Mouse (Mus musculus): ENCODE measurements around the gene Clcn2. TPM values are rescaled to one million over a fixed set of nuclear protein-coding genes. Genes with fewer than 3 reads are reported as not detected.
"Not testable (repeated sequence)": the region's sequence is repeated elsewhere in the genome, so short reads cannot be mapped to it uniquely, and the experiment has no call there.

The Clcn2 gene
- total RNA-seq, 2 experiments from 2014 or later = 74.8 to 79.3 TPM

- intact Hi-C loops (cut with DNase I) = loop anchor here (2.0 kb wide), 1 partner anchor 23 kb away; the partner anchor contains the start of gene Psmd2
- Histone ChIP-seq H3K4me3 (peak overlapping the region; percentile 65), H3K27ac (peak overlapping the region; percentile 79)
- TF ChIP-seq CTCF (IDR thresholded peaks at IDR 0.05) = no peak
- no peak for DNase-seq (ENCODE audit: extremely low spot score in 1 of 2, low spot score in 2 of 2)
These were observed 43.7 kb downstream of the Clcn2 start for GRCm38 (mm10) chr16:20673706-20674303.

- DNase-seq (ENCODE audit: extremely low spot score in 1 of 2, low spot score in 2 of 2) = peak; percentile 54
- intact Hi-C loops (cut with DNase I) = loop anchor here (2.0 kb wide), 1 partner anchor 22 kb away; the partner anchor contains the start of gene Psmd2
- TF ChIP-seq CTCF (IDR thresholded peaks at IDR 0.05) = no peak
- Histone ChIP-seq H3K4me3 (peak overlapping the region; percentile 65), H3K27ac (peak overlapping the region; percentile 79)
These were observed 44.4 kb downstream of the Clcn2 start for GRCm38 (mm10) chr16:20672965-20673705.

GRCm38 (mm10) chr16:20672500-20672902 is 45.0 kb downstream of the Clcn2 start:
- peak overlapping the region; percentile 65 for H3K4me3 ChIP-seq
- no peak for TF ChIP-seq CTCF (IDR thresholded peaks at IDR 0.05)
- intact Hi-C loops (cut with DNase I) = loop anchor here (2.0 kb wide), 1 partner anchor 22 kb away; the partner anchor contains the start of gene Psmd2
- peak; percentile 96 to 98 for DNase-seq (ENCODE audit: extremely low spot score in 1 of 2, low spot score in 2 of 2)
- peak overlapping the region; percentile 79; the same call in 1 of the 2 replicates for H3K27ac ChIP-seq

GRCm38 (mm10) chr16:20671886-20672285 is 45.7 kb downstream of the Clcn2 start:
- peak overlapping the region; percentile 65; the same call in 1 of the 2 replicates for H3K4me3 ChIP-seq
- intact Hi-C loops (cut with DNase I) = loop anchor here (2.0 kb wide), 1 partner anchor 21 kb away; the partner anchor contains the start of gene Psmd2
- no peak for TF ChIP-seq CTCF (IDR thresholded peaks at IDR 0.05)

GRCm38 (mm10) chr16:20670291-20670690 is 47.3 kb downstream of the Clcn2 start:
- no peak for TF ChIP-seq CTCF (IDR thresholded peaks at IDR 0.05)
- intact Hi-C loops (cut with DNase I) = no loop called here
- no peak overlapping the region for H3K27ac ChIP-seq
- H3K4me3 ChIP-seq = no peak overlapping the region
- no peak for DNase-seq (ENCODE audit: extremely low spot score in 1 of 2, low spot score in 2 of 2)

More at GRCm38 (mm10) chr16:20671886-20672285, 45.7 kb downstream of the Clcn2 start:
- no peak overlapping the region for H3K27ac ChIP-seq
- no peak for DNase-seq (ENCODE audit: extremely low spot score in 1 of 2, low spot score in 2 of 2)

GRCm38 (mm10) chr16:20668013-20668412 is 49.5 kb downstream of the Clcn2 start, which contains the start of gene Eif4g1:
Gene Eif4g1, plus strand, starts transcription at chr16:20668313.
- DNase-seq (ENCODE audit: extremely low spot score in 1 of 2, low spot score in 2 of 2); intact Hi-C loops (cut with DNase I): not testable (repeated sequence)

GRCm38 (mm10) chr16:20657661-20658060 is 59.9 kb downstream of the Clcn2 start:
- DNase-seq (ENCODE audit: extremely low spot score in 1 of 2, low spot score in 2 of 2) = no peak
- TF ChIP-seq CTCF (IDR thresholded peaks at IDR 0.05) = no peak
- no peak overlapping the region for H3K27ac ChIP-seq
- intact Hi-C loops (cut with DNase I) = no loop called here
- no peak overlapping the region for H3K4me3 ChIP-seq

More at GRCm38 (mm10) chr16:20668013-20668412, 49.5 kb downstream of the Clcn2 start, which contains the start of gene Eif4g1:
- not testable (repeated sequence) for H3K4me3 ChIP-seq, H3K27ac ChIP-seq

GRCm38 (mm10) chr16:20653315-20653714 is 64.2 kb downstream of the Clcn2 start:
- peak; percentile 26 for TF ChIP-seq CTCF (IDR thresholded peaks at IDR 0.05)

More at GRCm38 (mm10) chr16:20653315-20653714, 64.2 kb downstream of the Clcn2 start:
- no peak for DNase-seq (ENCODE audit: extremely low spot score in 1 of 2, low spot score in 2 of 2)
- intact Hi-C loops (cut with DNase I) = no loop called here
- Histone ChIP-seq H3K27ac (no peak overlapping the region), H3K4me3 (no peak overlapping the region; the same call in 1 of the 2 replicates)

Other genes with a start within 250 kb of the Clcn2 start
- 10 to 100 TPM; 59.2 to 59.6 TPM for gene Eif2b5, start 218.9 kb downstream of the Clcn2 start, total RNA-seq (2021)
- 10 to 100 TPM; 64.7 to 70.1 TPM for gene Dvl3, start 200.8 kb downstream of the Clcn2 start, total RNA-seq (2021)
- 100 to 1,000 TPM; 804 to 827 TPM for gene Ap2m1, start 182.3 kb downstream of the Clcn2 start, total RNA-seq (2021)
- gene Abcf3, start 169.2 kb downstream of the Clcn2 start, total RNA-seq (2021) = 100 to 1,000 TPM; 102 to 109 TPM
- gene Vwa5b2, start 128.3 kb downstream of the Clcn2 start, total RNA-seq (2021) = 10 to 100 TPM; 63.4 to 68.3 TPM
- 1 to 10 TPM; 1.8 to 2.4 TPM for gene Eef1akmt4, start 106.2 kb downstream of the Clcn2 start, total RNA-seq (2021)
- gene Gm49333, start 106.1 kb downstream of the Clcn2 start, total RNA-seq (2021) = under 1 TPM in 1 of 2 experiments, not detected in 1; 0.33 TPM
- gene Alg3, start 106.0 kb downstream of the Clcn2 start, total RNA-seq (2021) = 10 to 100 TPM; 11.8 to 12.2 TPM
- gene Camk2n2, start 96.5 kb downstream of the Clcn2 start, total RNA-seq (2021) = 100 to 1,000 TPM; 178 to 192 TPM
- gene Ece2, start 87.9 kb downstream of the Clcn2 start, total RNA-seq (2021) = 10 to 100 TPM; 24.7 to 28.9 TPM
- gene Psmd2, start 66.1 kb downstream of the Clcn2 start, total RNA-seq (2021) = 100 to 1,000 TPM; 218 to 233 TPM
- 100 to 1,000 TPM; 278 to 283 TPM for gene Eif4g1, start 49.4 kb downstream of the Clcn2 start, total RNA-seq (2021)
- 100 to 1,000 TPM; 320 to 343 TPM for gene Fam131a, start 24.5 kb downstream of the Clcn2 start, total RNA-seq (2021)
- gene Polr2h, start 81 bp downstream of the Clcn2 start, total RNA-seq (2021) = 10 to 100 TPM; 22.5 to 28.6 TPM
- gene Chrd, start 15.4 kb upstream of the Clcn2 start, total RNA-seq (2021) = 10 to 100 TPM; 50.5 to 56.3 TPM
- gene Thpo, start 16.8 kb upstream of the Clcn2 start, total RNA-seq (2021) = 1 to 10 TPM; 7.5 to 8.7 TPM